Mouse (Mus musculus) cerebellum, adult 11 months (tissue): ENCODE results near the gene Smim17.
"Not testable (repeated sequence)": the region's sequence is repeated elsewhere in the genome, so short reads cannot be mapped to it uniquely, and the experiment has no call there.

Source experiments
- DNase-seq: peaks from one replicate; pipeline ENCODE4 v3.0.0; 2022

Gene Smim17

GRCm38 (mm10) chr7:6419894-6420293 is 21.4 kb downstream of the Smim17 start:
- DNase-seq: no peak

DNA sequence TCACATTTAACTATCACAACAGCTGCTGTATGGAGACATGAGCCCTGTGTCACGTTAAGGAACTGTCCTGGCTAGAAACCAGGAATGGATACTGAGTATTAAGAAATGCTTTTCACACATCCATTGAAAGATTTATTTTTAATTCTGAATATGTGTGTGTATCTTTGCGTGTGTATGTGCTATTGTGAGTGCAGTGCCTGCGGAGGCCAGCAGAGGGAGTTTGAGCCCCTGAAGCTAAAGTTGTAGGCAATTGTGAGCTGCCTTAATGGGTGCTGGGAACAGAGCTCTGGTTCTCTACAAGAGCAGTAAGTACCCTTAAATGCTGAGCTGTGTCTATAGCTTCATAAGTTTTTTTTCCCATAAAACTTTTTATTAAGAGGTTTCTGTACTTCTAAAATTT is 30.9 kb downstream of the Smim17 start:
- DNase-seq: no peak

DNA sequence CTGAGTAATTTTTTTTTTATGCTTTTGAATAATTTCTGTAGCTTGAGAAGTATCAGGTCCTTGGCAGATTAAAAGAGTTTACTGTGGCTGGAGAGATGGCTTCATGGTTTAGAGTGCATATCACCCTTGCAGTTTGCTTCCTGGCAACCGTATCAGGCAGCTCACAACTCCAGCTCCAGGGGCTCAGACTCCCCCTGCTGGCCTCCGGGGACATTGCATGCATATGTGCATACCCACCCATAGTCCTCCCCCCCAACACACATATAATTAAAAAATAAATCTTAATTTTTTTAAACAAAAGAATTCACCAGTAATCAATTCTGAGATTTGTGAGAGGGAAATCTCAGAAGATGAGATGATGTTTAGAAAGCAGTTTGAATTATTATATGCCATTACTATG is 31.8 kb downstream of the Smim17 start:
- no peak for DNase-seq

- DNase-seq: no peak
These were observed 39.9 kb downstream of the Smim17 start, which contains the start of gene Olfr1344 for GRCm38 (mm10) chr7:6438388-6438787. Gene Olfr1344 (plus strand): TSS chr7:6438688.

DNA sequence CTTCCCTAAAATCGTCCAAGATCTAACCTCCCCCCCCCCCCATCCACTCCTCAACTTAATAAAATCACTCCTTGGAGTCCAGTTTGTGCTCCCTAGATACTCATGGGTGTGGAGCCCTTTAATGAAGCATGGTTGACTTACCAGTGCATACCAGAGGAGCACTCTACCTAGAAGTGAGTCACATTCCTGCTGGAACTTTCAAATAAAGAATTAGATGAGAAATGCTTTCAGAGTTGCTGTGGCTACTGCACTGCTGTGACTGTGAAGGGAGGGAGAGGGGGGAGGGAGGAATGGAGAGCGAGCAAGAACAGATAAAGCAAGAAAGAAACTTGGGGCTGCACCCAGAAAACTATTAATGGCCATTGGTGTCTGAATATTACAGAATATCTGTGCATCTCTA is 42.7 kb downstream of the Smim17 start:
- DNase-seq: no peak

GRCm38 (mm10) chr7:6447771-6448170 is 49.3 kb downstream of the Smim17 start:
- DNase-seq: no peak

DNA sequence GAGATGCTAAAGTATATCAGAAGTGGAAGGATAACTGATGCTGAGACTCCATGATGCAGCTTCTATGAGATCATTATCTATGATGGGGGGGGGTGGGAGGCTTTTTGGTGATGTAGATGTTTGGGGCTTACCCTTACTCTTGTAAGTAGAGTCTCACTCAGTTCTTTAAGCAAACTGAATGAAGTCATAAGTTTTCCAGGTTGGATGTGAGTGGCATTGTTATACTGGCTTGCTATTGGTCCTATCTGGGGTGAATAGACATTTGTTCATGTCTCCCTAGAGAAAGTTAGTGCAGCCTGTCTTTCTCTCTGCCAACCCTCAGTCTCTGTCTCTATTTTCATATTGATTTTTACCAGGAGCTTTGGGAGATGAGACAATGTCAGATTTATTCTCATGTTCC is 57.4 kb downstream of the Smim17 start, which contains the start of gene Olfr1336:
Gene Olfr1336, plus strand, starts transcription at position 301 of the 400 bp plus-strand sequence.
- no peak for DNase-seq

GRCm38 (mm10) chr7:6456399-6456798 is 57.9 kb downstream of the Smim17 start:
- no peak for DNase-seq

DNA sequence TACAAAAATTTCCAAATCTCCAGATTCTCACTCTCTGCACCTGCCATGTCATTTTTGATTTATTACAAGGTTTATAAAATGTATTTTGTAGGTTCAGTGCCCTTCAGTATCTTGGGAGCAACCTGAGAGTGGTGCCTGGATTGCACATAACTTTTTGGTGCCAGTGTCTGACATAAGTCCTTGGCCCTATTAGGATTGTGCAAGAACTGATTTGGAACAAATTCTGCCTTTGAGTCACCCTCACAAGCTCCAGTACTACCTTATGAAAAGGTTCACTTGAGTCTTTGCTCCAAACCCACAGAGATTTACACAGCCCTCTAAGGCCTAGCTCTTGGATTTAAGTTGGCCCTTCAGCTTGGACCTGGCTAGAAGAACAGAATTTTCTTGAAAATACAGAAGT is 68.4 kb downstream of the Smim17 start, which contains the start of gene Olfr1346:
Gene Olfr1346, plus strand, starts transcription at position 151 of the 400 bp plus-strand sequence.
- DNase-seq: no peak

GRCm38 (mm10) chr7:6477633-6478032 is 79.1 kb downstream of the Smim17 start:
- DNase-seq: not testable (repeated sequence)
